Mouse (Mus musculus): ENCODE measurements around the gene Prkag2.

Gene Prkag2

DNA sequence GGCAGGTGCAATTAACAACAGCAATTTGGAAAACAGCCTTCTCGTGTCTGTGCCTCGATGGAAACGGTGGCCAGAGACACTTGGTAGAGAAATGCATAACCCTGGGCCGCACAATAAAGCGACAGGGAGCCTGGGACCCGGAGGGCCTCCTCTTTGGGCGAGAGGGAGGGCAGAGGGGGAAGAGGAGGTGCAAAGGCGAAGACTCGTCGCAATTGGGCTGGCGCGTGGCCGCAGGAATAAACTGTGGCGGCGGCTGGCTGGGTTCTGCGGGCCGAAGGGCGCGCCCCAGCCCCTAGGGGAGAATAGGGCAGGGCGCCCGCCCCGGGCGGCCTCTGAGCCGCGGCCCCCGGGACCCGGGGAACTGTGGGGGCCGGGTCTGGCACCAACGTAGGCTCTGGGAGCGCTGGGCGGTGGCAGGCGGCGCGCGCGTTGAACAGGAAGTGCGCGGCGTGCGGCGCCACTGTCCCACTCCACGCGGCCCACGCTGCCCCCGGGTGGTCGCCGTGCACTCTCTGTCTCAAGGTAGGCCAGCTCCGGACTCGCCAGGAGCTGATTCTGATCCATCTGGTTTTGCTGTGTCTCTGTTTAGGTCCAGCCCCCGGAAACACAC, at the start of gene Prkag2:
TSS of gene Prkag2 (minus strand) at position 127 of the 610 bp plus-strand sequence.
- DNase-seq: peak; percentile 68

GRCm38 (mm10) chr5:25149331-25149965, 49.0 kb upstream of the Prkag2 start:
- no peak for DNase-seq

DNA sequence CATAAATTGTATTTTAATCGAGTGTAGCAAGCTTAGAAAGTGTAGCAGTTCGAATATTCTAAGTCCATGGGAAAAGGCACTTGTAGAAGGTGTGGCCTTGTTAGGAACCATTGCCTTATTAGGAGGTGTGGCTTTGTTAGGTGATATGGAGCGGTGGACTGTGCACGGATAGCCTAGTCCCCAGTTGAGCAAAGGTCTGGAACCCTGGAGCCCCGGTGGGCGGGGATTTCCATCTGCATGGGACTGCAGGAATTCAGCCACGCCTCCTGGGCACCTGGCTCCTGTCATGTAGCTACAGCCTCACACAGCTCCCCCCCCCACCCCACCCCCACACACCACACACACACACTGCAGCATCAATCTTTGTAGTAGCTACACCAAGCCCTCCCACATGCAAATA, 46.3 kb upstream of the Prkag2 start:
- no peak for DNase-seq

DNA sequence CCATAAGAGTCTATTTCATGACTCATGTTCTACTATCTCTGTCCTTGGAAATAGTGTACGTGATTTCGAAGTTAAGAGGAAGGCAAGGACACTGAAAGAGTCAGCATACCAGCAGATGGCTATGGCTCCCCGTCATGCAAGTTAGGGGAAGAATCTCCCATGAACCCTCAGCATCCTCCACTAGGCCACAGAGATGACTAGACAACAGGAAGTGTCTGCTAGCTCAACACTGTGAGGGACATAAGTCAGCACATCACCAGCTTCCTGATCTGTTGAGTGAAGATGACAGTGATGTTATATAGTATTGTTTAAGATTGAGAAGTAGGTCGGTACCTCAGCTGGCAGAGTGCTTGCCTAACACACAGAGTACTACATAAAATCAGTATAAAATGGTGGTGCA, 27.4 kb upstream of the Prkag2 start:
- no peak for DNase-seq

DNA sequence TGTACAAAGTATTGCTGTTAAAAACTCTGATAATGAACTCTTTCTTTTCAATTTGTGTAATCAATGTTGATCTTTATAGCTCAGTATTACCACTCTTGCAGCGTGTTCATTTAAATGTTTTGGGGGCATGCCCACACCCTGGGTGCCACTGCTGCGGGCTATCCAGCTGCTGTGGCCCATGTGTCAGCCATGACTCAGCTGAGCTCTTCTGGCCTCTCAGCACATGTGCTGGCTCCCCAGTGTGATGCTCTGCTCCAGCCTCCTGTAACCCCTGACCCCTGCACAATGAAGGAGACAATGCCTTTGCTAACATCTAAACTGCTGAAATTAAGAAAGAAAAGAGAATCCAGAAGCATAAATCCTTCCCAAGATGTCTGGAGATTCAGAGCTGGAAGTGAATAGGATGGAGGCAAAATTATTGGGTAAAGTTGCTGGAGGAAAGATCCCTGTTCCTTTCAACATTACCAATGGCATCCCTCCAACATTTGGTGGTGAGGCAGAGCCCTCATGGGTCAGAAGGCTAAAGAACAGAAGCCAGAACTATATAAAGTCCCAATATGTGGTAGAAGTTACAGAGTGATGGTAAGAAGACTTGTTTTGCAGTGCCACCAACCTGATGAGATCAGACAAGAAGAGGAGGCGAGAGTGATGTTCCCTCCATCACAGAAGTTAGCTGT, 25.6 kb upstream of the Prkag2 start:
- DNase-seq: no peak

GRCm38 (mm10) chr5:25122534-25122933, 22.1 kb upstream of the Prkag2 start:
- DNase-seq: no peak

DNA sequence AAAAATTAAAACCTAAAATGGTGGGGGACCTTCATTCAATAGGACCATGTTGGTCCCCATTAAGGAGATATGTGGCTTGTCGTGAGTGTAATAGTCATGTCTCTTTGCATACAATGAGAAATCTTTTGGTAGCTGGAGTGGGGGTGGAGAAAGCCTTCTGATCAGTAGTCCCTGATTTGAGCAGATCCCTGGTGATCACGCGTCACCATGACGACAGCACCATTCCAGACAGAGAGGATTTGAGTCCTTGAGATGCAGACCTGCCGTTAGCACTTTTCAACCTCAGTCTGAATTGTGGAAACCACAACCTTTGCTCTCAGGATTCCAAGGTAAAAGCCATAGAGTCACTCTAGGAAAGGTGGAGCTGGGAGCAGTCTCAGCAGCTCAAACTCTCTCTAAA, 18.7 kb upstream of the Prkag2 start:
- DNase-seq: no peak

DNA sequence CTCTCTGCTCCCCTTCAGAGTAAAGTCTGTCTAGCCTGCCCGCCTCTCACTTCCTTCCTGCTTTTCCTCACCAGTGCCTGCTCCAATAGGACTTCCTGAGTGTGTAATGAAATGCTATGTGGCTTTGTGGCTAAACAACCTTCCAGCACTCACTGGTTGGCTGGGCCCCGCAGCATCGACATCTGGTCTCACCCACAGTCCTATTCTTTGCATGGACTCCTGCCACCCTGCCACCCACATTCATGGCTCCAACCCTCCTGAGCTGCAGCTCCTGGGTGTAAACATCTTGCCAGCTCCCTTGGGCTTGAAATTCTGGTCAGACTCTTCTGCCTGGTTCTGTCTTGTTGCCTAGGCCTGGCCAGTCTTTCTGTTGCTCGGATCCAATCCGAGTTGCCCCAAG, 15.6 kb upstream of the Prkag2 start:
- no peak for DNase-seq

- no peak for DNase-seq
These were observed 14.8 kb upstream of the Prkag2 start for GRCm38 (mm10) chr5:25115216-25115615.

- no peak for DNase-seq
These were observed 13.7 kb upstream of the Prkag2 start for GRCm38 (mm10) chr5:25114110-25114509.

DNA sequence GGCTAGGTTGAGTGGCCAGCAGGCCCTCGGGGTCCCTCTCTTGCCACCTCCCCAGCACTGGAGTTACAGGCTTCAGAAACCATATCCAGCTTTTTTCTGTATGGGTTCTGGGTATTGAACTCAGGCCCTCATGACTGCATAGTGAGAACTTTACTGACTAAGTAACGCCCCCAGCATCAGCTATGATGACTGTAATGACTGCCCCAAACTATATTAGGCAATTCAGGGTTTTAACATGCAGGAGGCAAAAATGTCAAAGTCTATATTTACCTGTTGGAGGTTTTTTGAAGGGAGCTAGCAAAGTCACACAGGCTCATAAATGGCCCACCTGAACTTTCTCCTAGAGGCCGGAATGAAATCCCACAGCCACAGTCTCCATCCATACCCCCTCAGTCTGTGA, 9.9 kb upstream of the Prkag2 start:
- no peak for DNase-seq

DNA sequence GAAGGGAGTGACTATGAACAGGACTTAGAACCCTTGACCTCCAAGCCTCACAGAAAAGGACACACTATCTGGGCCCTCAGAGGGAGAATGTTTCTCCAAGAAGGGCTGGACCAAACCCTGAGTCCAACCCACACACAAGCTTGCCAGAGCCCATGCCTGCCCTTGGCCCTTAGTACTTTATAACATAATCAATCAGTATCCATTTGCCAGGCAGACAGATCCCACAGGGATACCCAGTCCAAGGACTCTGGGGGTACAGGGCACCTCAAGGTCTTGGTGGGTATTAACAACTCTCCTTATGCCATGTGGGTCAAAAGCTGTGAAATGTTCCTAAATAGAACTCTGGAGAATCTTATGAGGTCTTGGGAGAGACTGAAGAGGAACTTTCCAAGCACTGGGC, 5.3 kb upstream of the Prkag2 start:
- DNase-seq: no peak

DNA sequence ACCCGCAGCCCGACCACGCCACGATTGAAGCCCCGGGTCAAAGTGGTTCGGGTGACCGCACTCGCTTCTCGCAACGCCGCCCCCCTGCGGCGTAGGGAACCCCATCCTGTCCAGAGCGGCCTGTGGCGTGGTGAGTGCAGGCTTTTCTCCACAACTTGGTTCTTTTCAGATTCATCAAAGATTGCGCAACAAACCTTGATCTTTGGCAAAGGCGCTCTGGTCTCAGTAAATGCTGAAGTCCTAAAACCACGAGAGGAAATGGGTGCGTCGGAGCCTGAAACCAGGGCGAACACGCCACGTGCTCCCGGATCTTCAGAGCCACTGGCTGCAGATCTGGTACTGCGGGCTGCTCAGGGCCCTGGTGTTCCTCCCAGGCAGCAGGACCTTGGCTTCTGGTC, 683 bp upstream of the Prkag2 start:
- DNase-seq: no peak

- DNase-seq: peak; percentile 24
These were observed 306 bp downstream of the Prkag2 start for GRCm38 (mm10) chr5:25100157-25100515.

DNA sequence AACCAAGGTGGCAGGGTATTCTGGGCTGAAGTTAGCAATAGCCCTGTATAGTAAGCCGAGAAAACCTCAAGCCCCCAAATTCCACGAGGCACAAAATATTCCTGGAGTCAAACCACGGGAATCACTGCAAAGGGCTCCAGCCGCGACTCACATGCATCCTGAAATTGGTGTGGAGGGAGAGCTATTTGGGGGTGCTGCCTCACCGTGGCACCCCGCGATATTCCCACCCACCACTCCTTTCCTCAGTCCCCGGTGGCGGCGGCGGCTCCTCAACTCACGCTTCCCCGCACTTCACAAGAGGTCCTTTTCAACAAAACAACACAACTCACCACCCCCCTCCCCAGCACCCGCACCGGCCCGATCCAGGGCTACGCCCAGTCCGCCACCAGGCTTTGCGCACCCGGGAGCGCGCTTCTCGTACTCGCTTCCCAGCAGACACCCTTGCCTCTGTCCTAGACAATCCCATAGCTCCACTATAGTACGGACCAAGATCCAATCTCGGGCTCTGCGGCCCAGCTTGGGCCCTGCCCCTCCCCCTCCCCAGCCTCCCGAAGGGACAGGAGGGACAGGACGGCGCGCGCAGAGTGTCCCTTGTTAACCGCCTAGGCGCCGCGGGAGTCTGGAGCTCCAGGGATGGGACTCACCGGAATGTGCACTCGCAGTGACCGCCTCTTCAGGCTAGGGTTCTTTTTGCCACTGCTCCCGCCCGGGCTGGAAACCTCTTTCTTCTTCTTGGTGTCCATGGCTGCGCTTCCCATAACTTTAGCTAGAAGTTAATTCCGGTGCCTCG, 880 bp downstream of the Prkag2 start:
- DNase-seq: peak; percentile 12

- DNase-seq: no peak
These were observed 2.6 kb downstream of the Prkag2 start for GRCm38 (mm10) chr5:25097891-25098290.

GRCm38 (mm10) chr5:25096431-25096830, 4.0 kb downstream of the Prkag2 start:
- no peak for DNase-seq

GRCm38 (mm10) chr5:25092630-25093245, 7.7 kb downstream of the Prkag2 start:
- DNase-seq: no peak

- DNase-seq: no peak
These were observed 11.0 kb downstream of the Prkag2 start for GRCm38 (mm10) chr5:25089258-25089972.

- no peak for DNase-seq
These were observed 11.8 kb downstream of the Prkag2 start for GRCm38 (mm10) chr5:25088633-25089032.

- no peak for DNase-seq
These were observed 12.3 kb downstream of the Prkag2 start for GRCm38 (mm10) chr5:25088111-25088510.

GRCm38 (mm10) chr5:25087064-25087463, 13.4 kb downstream of the Prkag2 start:
- no peak for DNase-seq

GRCm38 (mm10) chr5:25086234-25086633, 14.2 kb downstream of the Prkag2 start:
- no peak for DNase-seq
